Mouse (Mus musculus) hindbrain, embryonic 13.5 days (tissue): ENCODE results near the gene Romo1. TPM values are rescaled to one million over a fixed set of nuclear protein-coding genes. Genes with fewer than 3 reads are reported as not detected.
"Not testable (repeated sequence)": the region's sequence is repeated elsewhere in the genome, so short reads cannot be mapped to it uniquely, and the experiment has no call there.

Source experiments
- ATAC-seq: fragments of 200-750 bp; cut with Nextera tagmentation; 2 replicates; pipeline ENCODE4 v1.8.0; 2017; ENCODE audit warnings: moderate TSS enrichment; ENCODE audit not compliant: low FRiP score
- H3K27ac ChIP-seq: fragments of 300-500 bp; sonication (generic); 2 replicates; pipeline ENCODE4 v1.5.1; 2015; ENCODE audit warnings: inconsistent platforms, mild to moderate bottlenecking, moderate library complexity
- H3K27me3 ChIP-seq: fragments of 300-500 bp; sonication (generic); 2 replicates; pipeline ENCODE4 v1.6.1; 2015; ENCODE audit warnings: mild to moderate bottlenecking, inconsistent platforms
- H3K36me3 ChIP-seq: fragments of 300-500 bp; sonication (generic); 2 replicates; pipeline ENCODE4 v1.6.1; 2015; ENCODE audit warnings: mild to moderate bottlenecking, inconsistent platforms
- H3K4me1 ChIP-seq: fragments of 300-500 bp; sonication (generic); replicated peaks from 2 replicates; pipeline ENCODE4 v1.6.1; 2015; ENCODE audit warnings: inconsistent platforms
- H3K4me2 ChIP-seq: fragments of 300-500 bp; sonication (generic); 2 replicates; pipeline ENCODE4 v1.6.1; 2015; ENCODE audit warnings: inconsistent platforms, mild to moderate bottlenecking, moderate library complexity
- H3K4me3 ChIP-seq: fragments of 300-500 bp; sonication (generic); 2 replicates; pipeline ENCODE4 v1.5.1; 2015; ENCODE audit warnings: mild to moderate bottlenecking, inconsistent platforms
- H3K9ac ChIP-seq: fragments of 300-500 bp; sonication (generic); 2 replicates; pipeline ENCODE4 v1.6.1; 2015; ENCODE audit warnings: mild to moderate bottlenecking, inconsistent platforms
- H3K9me3 ChIP-seq: fragments of 300-500 bp; sonication (generic); 2 replicates; pipeline ENCODE4 v1.6.1; 2016; ENCODE audit warnings: inconsistent platforms
- WGBS: fragments of 180-500 bp; shearing (Covaris S2); methylation state at CpG from one replicate; pipeline ENCODE4 v1.1.7; 2015; 5-methylcytosine and 5-hydroxymethylcytosine counted together
- polyA plus RNA-seq: library from polyadenylated mRNA; unstranded; fragments of >200 nt; fragmentation: Nextera tagmentation; extraction: Ambion mirVana; gene quantifications from 2 replicates; pipeline ENCODE4 v1.2.1, GENCODE M21; 2015

Romo1 gene
- polyA plus RNA-seq = 443 and 462 TPM in 2 replicates

DNA sequence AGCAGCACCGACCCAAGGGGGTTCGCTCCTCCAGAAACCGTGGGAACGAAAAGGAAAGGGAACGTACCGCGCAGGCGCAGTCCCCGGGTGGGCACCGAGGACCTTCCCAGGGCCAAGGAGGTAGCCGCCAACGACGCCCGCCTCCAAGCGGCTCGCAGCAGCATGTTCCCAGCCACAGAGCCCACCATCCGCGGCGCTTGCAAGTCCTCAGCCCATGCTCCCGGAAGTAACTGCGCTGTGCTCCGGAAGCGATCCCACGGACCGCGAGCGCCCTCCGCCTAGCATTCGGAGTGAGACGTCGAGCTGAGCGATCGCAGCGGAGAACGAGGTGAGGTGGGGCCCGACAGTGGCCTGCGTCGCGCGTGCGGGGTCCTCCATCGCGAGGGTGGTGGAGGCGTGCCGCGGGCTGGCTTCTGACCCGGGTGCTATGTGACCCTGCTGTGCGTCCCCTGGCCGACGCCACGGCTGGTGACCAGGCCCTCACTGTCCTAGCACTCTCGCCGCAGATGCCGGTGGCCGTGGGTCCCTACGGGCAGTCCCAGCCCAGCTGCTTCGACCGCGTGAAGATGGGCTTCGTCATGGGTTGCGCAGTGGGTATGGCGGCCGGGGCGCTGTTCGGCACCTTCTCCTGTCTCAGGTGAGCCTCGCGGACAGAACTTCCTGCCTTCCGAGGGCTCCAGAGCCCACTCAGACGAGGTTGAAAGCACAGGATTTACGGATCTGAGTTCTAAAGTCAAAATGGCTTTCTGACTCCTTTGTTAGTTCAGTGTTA lies at the start of gene Romo1, which contains the start of gene Nfs1:
Gene Romo1 (plus strand): TSS at position 87 of the 772 bp plus-strand sequence.
Gene Nfs1 (minus strand): TSS at position 234 of the 772 bp plus-strand sequence.
- under 1% methylated on average over 69 of the region's 70 CpGs for WGBS
- Histone ChIP-seq H3K36me3 (peaks cover 30% of the 10 kb centered on the region), H3K9me3 (no peaks in the 10 kb centered on the region), H3K27me3 (no peaks in the 10 kb centered on the region), H3K4me2 (peak within 1 kb of the TSS; percentile 74), H3K9ac (peak within 1 kb of the TSS; percentile 83), H3K27ac (peak within 1 kb of the TSS; percentile 96), H3K4me3 (peak within 1 kb of the TSS; percentile 74), H3K4me1 (peaks cover 23% of the 10 kb centered on the region)
- ATAC-seq = peak; percentile 99

DNA sequence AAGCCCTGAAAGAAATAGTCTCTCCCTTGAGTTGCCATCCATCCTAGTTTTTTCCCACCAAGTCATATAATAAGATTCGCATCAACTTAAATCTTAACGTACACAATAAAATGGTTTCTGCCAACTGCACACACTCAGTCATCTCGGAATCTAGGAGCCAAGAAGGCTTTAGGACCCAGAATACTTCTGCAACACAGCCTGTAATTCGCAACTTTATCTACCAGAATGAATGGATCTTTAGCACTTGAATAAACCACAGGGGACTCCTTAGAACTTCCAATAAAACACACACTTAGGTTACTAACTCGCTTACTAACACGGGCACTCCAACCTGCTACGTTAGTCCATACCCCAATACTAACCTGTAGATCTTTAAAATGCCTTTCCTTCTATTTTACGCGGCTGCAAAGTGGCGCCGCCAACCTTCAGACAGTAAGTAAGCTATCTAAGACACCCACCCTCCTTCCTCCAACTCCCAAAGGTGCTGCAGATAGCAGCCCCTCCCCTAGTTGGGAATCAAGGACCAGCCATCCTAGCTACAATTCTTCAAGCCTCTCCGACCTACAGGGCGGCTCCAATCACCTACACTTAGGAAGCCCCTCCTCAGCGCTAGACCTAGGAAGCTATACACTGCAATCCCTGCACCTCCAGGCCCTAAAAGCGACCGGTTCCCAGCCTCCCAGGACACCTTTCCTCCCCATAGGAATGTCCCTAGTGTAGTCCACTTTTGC lies 33.0 kb upstream of the Romo1 start:
- Histone ChIP-seq H3K27me3 (no peaks in the 10 kb centered on the region), H3K4me3 (peak overlapping the region; percentile 99), H3K4me1 (peaks cover 24% of the 10 kb centered on the region), H3K4me2 (peak overlapping the region; percentile 71), H3K27ac (peak overlapping the region; percentile 94), H3K9me3 (no peaks in the 10 kb centered on the region), H3K9ac (peak overlapping the region; percentile 96), H3K36me3 (no peaks in the 10 kb centered on the region)
- 2% methylated on average over 16 of the region's 16 CpGs for WGBS
- ATAC-seq = peak; percentile 74

DNA sequence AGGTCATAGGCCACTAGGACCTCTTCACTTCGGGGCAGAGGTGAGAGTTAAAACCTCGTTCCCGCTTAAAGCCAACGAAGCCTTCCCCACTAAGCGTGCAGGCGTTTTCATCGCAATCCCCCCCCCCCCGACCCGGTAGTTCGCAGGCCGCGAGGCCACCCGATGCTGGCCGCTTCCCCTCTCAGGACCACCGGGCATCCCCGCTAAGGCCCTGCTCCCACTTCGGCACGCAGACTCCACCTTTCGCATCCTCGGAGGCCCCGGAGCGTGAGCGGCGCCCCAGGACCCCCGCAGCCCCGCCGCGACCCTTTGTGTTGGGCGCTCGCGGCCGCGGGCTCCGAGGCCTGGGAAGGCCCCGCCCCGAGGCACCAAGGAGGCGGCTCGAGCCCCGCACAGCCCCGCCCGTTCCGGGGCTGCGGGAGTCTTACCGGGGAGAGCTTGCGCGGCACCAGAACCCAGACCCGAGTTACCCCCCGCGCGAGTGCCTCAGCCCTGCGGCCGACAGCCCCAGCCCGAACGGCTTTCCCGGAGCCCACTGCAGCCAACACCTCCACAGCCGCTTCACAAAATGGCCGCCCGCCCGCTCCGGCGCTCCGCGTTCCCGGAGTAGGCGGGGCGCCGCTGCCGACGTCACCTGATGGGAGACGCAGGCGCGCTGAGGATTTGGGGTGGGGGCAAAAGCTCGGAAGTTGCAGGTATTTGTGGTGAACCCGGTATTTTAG lies 32.3 kb upstream of the Romo1 start, which contains the start of the genes Cpne1 and Rbm12:
Gene Cpne1 (minus strand): TSS at position 608 of the 722 bp plus-strand sequence.
Gene Rbm12 (minus strand): TSS at position 621 of the 722 bp plus-strand sequence.
- peak within 1 kb of the TSS; percentile 71 for H3K4me2 ChIP-seq
- H3K27me3 ChIP-seq = no peaks in the 10 kb centered on the region
- H3K4me1 ChIP-seq = peaks cover 19% of the 10 kb centered on the region
- peak within 1 kb of the TSS; percentile 94 for H3K27ac ChIP-seq
- H3K36me3 ChIP-seq = no peaks in the 10 kb centered on the region
- under 1% methylated on average over 73 of the region's 74 CpGs for WGBS
- peak within 1 kb of the TSS; percentile 96 for H3K9ac ChIP-seq
- no peaks in the 10 kb centered on the region for H3K9me3 ChIP-seq
- peak; percentile 96 for ATAC-seq
- H3K4me3 ChIP-seq = peak within 1 kb of the TSS; percentile 99

DNA sequence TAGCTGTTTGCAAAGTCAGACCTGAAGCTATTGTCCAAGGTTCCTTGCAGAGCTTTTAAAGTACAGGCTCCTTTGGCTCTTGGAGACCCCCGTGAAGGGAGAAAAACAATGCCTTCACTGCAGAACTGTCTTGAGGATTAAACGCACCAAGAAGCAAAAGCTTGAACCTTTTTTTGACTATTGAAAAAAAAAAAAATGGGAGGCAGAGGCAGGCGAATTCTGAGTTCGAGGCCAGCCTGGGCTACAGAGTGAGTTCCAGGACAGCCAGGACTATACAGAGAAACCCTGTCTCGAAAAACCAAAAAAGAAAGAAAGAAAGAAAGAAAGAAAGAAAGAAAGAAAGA lies 31.8 kb upstream of the Romo1 start:
- not testable (repeated sequence) for ATAC-seq, H3K36me3 ChIP-seq, H3K9me3 ChIP-seq, H3K27me3 ChIP-seq
- WGBS = 28% methylated on average over 5 of the region's 5 CpGs
- Histone ChIP-seq H3K27ac (peak overlapping the region; percentile 94), H3K9ac (peak overlapping the region; percentile 96), H3K4me3 (peak overlapping the region; percentile 99), H3K4me2 (peak overlapping the region; percentile 49), H3K4me1 (peaks cover 17% of the 10 kb centered on the region)

DNA sequence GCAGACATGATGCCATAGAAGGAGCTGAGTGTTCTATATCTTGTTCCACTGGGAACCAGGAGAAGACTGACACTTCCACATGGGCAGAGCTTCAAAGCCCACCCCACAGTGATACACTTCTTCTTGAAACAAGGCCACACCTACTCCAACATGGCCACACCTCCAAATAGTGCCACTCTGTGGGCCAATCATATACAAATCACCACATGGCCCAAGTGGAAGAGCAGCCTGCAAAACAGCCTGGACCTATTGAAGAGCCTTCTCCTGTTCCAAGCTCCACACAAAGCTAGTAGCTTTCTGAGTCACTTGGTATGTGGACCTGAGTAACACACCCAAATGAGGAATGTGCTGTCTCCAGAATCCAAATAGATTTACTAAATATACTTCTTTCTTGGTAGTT lies 24.3 kb upstream of the Romo1 start:
- Histone ChIP-seq H3K9ac (no peak overlapping the region), H3K27ac (no peak overlapping the region), H3K27me3 (no peaks in the 10 kb centered on the region), H3K4me2 (no peak overlapping the region), H3K4me1 (no peaks in the 10 kb centered on the region), H3K36me3 (peaks cover 18% of the 10 kb centered on the region), H3K4me3 (no peak overlapping the region), H3K9me3 (no peaks in the 10 kb centered on the region; the same call in 1 of the 2 replicates)
- no peak for ATAC-seq

DNA sequence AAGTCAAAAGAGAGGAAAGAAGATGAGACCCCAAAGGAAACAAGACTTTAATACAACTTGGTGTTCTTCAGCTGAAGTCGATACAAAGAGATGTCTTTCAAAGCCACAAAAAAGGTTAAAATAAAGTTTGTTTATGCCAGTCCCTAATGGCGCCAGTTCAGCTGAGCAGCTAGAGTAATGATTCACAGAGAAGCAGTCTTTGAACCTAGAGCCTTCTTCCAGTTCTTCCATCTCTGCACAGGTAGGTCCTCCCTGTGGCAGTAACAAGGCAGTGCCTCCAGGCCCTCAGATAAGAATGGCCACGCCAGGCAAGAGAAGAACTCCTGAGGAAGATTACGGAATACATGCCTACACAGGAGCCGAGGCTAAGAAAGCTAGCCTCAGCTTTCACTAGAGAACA lies 20.1 kb upstream of the Romo1 start:
- no peaks in the 10 kb centered on the region for H3K4me1 ChIP-seq
- ATAC-seq = no peak
- H3K9ac ChIP-seq = no peak overlapping the region
- H3K27ac ChIP-seq = no peak overlapping the region
- WGBS = 95% methylated on average over 5 of the region's 5 CpGs
- no peaks in the 10 kb centered on the region for H3K27me3 ChIP-seq
- H3K4me2 ChIP-seq = no peak overlapping the region
- no peak overlapping the region for H3K4me3 ChIP-seq
- peaks cover 49% of the 10 kb centered on the region for H3K36me3 ChIP-seq
- H3K9me3 ChIP-seq = no peaks in the 10 kb centered on the region; the same call in 1 of the 2 replicates

DNA sequence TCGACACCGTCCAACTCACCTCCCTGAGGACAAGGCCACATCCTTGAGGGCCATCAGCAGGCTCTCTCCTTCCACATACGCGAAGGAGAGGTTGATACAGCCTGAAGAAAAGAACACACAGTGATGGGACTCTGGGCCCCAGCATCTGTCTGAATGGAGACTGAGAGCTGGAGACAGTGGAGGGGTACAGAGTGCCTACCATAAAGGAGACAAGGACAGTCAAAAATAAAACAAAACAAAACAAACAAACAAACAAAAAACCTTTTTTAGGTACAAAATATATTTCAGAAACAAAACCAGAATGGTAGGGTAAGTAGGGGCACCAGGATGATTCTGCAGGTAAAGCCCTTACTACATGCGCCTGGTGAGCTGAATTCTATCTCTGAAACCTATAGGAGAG lies 16.8 kb upstream of the Romo1 start, which contains the start of gene Gm28036:
Gene Gm28036 (minus strand): TSS at position 101 of the 400 bp plus-strand sequence.
- Histone ChIP-seq H3K4me3 (no peak within 1 kb of the TSS), H3K27me3 (no peaks in the 10 kb centered on the region), H3K9ac (no peak within 1 kb of the TSS), H3K27ac (no peak within 1 kb of the TSS), H3K4me1 (no peaks in the 10 kb centered on the region), H3K4me2 (no peak within 1 kb of the TSS), H3K36me3 (peaks cover 59% of the 10 kb centered on the region), H3K9me3 (no peaks in the 10 kb centered on the region)
- no peak for ATAC-seq
- 96% methylated on average over 5 of the region's 5 CpGs for WGBS

DNA sequence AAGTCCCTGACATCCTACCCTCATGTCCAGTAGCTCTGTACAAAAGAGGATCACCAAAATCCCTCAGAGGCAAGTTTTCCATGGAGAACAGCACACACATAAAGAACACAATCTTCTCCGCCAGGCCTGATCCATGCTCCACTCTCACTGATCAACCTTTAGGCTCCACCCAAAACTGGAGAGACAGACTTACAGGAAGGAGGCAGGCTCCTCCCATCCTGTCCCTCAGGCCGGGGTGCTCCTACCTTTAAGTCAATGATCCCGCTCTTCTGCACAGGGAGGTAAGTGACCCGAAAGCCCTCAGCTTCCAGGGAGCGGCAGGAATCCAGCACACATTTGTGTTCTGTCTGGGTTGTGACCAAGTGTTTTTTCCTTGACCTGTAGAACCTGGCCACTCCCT lies 9.7 kb upstream of the Romo1 start:
- WGBS = 95% methylated on average over 5 of the region's 5 CpGs
- peaks cover 22% of the 10 kb centered on the region for H3K36me3 ChIP-seq
- H3K9ac ChIP-seq = no peak overlapping the region
- H3K27me3 ChIP-seq = no peaks in the 10 kb centered on the region
- H3K9me3 ChIP-seq = no peaks in the 10 kb centered on the region
- no peak overlapping the region for H3K27ac ChIP-seq
- no peak for ATAC-seq
- H3K4me1 ChIP-seq = no peaks in the 10 kb centered on the region
- H3K4me3 ChIP-seq = no peak overlapping the region
- no peak overlapping the region for H3K4me2 ChIP-seq

DNA sequence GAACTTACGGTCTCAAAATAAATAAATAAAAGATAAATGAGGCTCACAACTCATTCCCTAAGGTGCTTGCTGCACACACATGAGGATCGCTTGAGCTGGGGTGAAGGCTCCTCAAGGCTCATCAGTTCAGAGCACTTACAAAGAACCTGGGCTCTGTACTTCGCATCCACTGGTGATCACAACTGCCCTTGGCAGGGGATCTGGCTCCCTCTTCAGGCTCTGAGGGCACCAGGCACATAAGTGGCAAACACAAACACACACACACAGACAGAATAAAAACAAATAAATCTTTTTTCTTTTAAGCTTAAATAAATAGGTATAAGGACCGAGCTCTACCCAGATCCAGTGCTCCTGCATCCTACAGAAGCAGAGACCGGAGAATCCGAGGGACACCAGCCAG lies 8.1 kb upstream of the Romo1 start:
- Histone ChIP-seq H3K4me3 (no peak overlapping the region), H3K9ac (no peak overlapping the region), H3K4me1 (no peaks in the 10 kb centered on the region), H3K36me3 (peaks cover 30% of the 10 kb centered on the region), H3K4me2 (no peak overlapping the region), H3K27me3 (no peaks in the 10 kb centered on the region), H3K9me3 (no peaks in the 10 kb centered on the region), H3K27ac (no peak overlapping the region)
- no peak for ATAC-seq
- WGBS = 91% methylated on average over 6 of the region's 6 CpGs

DNA sequence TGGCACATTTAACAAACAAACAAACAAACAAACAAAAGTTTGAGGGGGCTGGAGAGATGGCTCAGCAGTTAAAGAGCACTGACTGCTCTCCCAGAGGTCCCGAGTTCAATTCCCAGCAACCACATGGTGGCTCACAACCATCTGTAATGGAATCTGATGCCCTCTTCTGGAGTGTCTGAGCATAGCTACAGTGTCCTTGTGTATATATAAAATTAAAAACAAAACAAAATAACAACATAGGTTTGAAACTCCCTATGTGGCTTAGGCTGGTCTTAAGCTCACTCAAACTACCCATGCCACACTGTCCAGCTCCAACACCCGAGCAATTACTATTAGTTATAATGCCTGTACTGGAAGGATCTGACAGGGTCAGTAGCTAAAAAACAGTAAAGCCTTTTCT lies 1.0 kb upstream of the Romo1 start:
- H3K27ac ChIP-seq = no peak overlapping the region
- peaks cover 27% of the 10 kb centered on the region for H3K36me3 ChIP-seq
- H3K4me2 ChIP-seq = peak overlapping the region; percentile 74
- WGBS = 90% methylated on average over 2 of the region's 2 CpGs
- H3K9ac ChIP-seq = peak overlapping the region; percentile 83
- H3K4me1 ChIP-seq = peaks cover 23% of the 10 kb centered on the region
- no peaks in the 10 kb centered on the region for H3K9me3 ChIP-seq
- ATAC-seq = no peak
- no peaks in the 10 kb centered on the region for H3K27me3 ChIP-seq
- H3K4me3 ChIP-seq = peak overlapping the region; percentile 74

DNA sequence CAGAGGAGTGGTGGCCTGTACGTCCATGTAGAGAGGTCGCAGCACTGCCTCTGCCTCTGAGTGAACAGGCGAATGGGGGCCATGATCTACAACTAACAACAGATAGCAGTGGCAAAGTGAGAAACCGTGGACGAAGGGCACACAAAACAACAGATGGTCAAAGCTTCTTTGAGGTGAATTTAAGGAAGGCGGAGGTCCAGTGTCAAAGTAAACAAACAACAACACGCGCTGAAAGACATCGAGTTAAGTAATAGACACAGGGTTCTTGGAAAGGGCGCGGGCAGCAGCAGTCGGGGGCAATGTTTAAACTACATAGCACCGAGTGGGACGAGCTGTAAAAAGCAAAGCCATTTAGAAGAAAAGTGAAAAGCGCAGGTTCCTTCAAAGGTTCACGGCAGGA lies 472 bp upstream of the Romo1 start:
- 0 out of 2 replicates have a peak, but pooled peaks have one; percentile 2 for ATAC-seq
- Histone ChIP-seq H3K4me1 (peaks cover 23% of the 10 kb centered on the region), H3K4me2 (peak overlapping the region; percentile 74), H3K27ac (peak overlapping the region; percentile 96), H3K9ac (peak overlapping the region; percentile 83), H3K36me3 (peaks cover 31% of the 10 kb centered on the region), H3K4me3 (peak overlapping the region; percentile 74), H3K27me3 (no peaks in the 10 kb centered on the region), H3K9me3 (no peaks in the 10 kb centered on the region)
- 2% methylated on average over 16 of the region's 16 CpGs for WGBS
